Mouse (Mus musculus) neural tube, embryonic 12.5 days (tissue): ENCODE measurements at regions not wholly inside any gene's neighbourhood (a gene's known extent, or its start where the extent isn't known, plus 50 kb on each side); places are given as distances from the start of the nearest gene placed in this dataset.

Source experiments
- ATAC-seq: fragments of 200-750 bp; cut with Nextera tagmentation; 2 replicates; pipeline ENCODE4 v1.8.0; 2017; ENCODE audit warnings: low read depth, mild to moderate bottlenecking, moderate TSS enrichment, moderate library complexity; ENCODE audit not compliant: low FRiP score
- H3K27ac ChIP-seq: fragments of 300-500 bp; sonication (generic); 2 replicates; pipeline ENCODE4 v1.5.1; 2016
- H3K27me3 ChIP-seq: fragments of 300-500 bp; sonication (generic); replicated peaks from 2 replicates; pipeline ENCODE4 v1.6.1; 2016; ENCODE audit warnings: mild to moderate bottlenecking
- H3K36me3 ChIP-seq: fragments of 300-500 bp; sonication (generic); 2 replicates; pipeline ENCODE4 v1.6.1; 2016; ENCODE audit warnings: mild to moderate bottlenecking
- H3K4me1 ChIP-seq: fragments of 300-500 bp; sonication (generic); 2 replicates; pipeline ENCODE4 v1.6.1; 2016
- H3K4me2 ChIP-seq: fragments of 300-500 bp; sonication (generic); replicated peaks from 2 replicates; pipeline ENCODE4 v1.6.1; 2016; ENCODE audit warnings: mild to moderate bottlenecking
- H3K4me3 ChIP-seq: fragments of 300-500 bp; sonication (generic); 2 replicates; pipeline ENCODE4 v1.5.1; 2016
- H3K9ac ChIP-seq: fragments of 300-500 bp; sonication (generic); 2 replicates; pipeline ENCODE4 v1.6.1; 2016; ENCODE audit warnings: mild to moderate bottlenecking
- H3K9me3 ChIP-seq: fragments of 300-500 bp; sonication (generic); 2 replicates; pipeline ENCODE4 v1.6.1; 2016; ENCODE audit warnings: mild to moderate bottlenecking
- WGBS: fragments of 180-500 bp; shearing (Covaris S2); methylation state at CpG from one replicate; pipeline ENCODE4 v1.1.7; 2016; 5-methylcytosine and 5-hydroxymethylcytosine counted together

DNA sequence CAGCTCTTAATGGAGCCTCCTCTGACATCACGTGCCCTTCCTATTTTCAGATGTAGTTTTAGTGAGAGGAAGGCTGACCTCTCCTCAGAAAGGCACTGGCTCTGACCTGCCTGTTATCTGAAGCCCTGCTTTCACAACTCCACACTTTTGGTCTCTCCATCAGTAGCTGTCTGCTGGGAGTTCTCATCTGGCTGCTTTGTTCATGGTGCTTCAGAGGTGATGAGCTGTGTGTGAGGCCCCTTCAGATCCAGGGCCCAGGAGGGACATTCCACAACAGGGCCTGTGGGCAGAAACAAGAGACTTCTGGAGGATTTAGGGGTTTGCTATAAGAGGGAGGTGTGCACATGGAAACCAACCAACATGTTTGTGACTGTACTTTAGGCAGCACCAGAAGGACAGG is 50.8 kb upstream of the Fhl2 start:
- Histone ChIP-seq H3K9me3 (no peaks in the 10 kb centered on the region), H3K27ac (no peak overlapping the region), H3K27me3 (no peaks in the 10 kb centered on the region), H3K4me1 (no peaks in the 10 kb centered on the region), H3K9ac (no peak overlapping the region), H3K4me2 (no peak overlapping the region), H3K4me3 (no peak overlapping the region), H3K36me3 (no peaks in the 10 kb centered on the region)
- WGBS = 96% methylated on average over 1 of the region's 1 CpGs
- ATAC-seq = no peak

DNA sequence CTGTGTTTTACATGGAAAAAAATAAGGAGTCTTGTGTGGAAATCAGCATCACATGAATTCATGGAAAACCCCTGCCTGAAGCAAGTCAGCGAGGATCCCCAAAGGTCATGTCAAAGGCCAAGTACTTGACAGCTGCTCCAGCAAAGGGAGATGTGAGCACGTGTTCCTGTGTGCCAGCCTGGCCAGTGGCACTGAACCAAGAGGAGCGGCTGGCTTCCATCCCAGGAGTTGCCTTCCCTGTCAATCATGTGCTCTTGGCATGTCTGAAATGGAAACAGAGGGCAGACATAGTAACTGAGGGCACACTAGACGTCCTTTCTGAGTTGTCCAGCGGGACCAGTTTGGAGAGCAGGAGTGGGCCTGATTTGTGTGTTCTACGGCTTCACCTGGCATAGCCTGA is 53.5 kb upstream of the Fhl2 start:
- no peak overlapping the region for H3K4me3 ChIP-seq
- 82% methylated on average over 6 of the region's 6 CpGs for WGBS
- H3K9me3 ChIP-seq = no peaks in the 10 kb centered on the region
- H3K4me1 ChIP-seq = no peaks in the 10 kb centered on the region
- H3K4me2 ChIP-seq = no peak overlapping the region
- no peak overlapping the region for H3K27ac ChIP-seq
- H3K9ac ChIP-seq = no peak overlapping the region
- no peaks in the 10 kb centered on the region for H3K36me3 ChIP-seq
- no peaks in the 10 kb centered on the region for H3K27me3 ChIP-seq
- no peak for ATAC-seq

DNA sequence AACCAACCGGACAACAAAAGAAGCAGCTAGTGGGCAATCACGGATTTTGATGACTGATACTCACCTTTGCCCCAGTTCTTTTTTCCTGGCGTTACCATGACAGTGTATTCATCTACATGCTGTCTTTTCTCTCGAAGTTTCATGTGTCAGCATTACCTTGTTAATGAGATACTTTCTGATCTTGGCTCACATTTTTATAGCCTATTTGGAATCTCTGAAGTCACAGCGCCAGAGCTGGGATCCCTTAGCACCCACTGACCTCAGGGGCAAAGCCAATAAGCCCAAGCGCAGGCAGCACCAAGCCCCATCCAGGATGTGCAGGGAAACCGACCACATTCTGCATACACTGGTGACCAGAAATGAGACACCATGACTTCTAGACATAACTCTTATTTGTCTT is 54.6 kb upstream of the Fhl2 start:
- no peak overlapping the region for H3K4me3 ChIP-seq
- no peaks in the 10 kb centered on the region for H3K4me1 ChIP-seq
- no peak overlapping the region for H3K27ac ChIP-seq
- no peaks in the 10 kb centered on the region for H3K36me3 ChIP-seq
- no peak overlapping the region for H3K4me2 ChIP-seq
- WGBS = 76% methylated on average over 7 of the region's 7 CpGs
- no peaks in the 10 kb centered on the region for H3K9me3 ChIP-seq
- no peak overlapping the region for H3K9ac ChIP-seq
- ATAC-seq = no peak
- H3K27me3 ChIP-seq = no peaks in the 10 kb centered on the region

DNA sequence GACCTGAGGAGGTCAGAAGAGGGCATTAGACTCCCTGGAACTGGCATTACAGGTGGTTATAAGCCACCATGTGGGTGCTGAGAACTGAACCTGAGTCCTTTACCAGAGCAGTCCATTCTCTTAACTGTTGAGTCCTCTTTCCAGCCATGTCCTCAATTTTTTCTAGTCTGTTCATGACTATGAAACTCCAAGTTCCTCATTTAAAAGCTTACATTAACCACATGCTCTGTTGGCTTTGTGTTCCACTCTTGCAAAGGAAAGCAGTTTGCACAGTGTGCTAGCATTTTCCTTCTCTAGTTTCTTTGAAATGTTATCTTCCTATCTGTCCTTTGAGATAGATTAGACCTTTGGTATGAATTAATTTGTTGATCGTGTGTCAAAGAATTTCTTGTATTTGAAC is 57.3 kb upstream of the Fhl2 start:
- 94% methylated on average over 1 of the region's 1 CpGs for WGBS
- Histone ChIP-seq H3K27me3 (no peaks in the 10 kb centered on the region), H3K4me3 (no peak overlapping the region), H3K27ac (no peak overlapping the region), H3K9ac (no peak overlapping the region), H3K4me2 (no peak overlapping the region), H3K4me1 (no peaks in the 10 kb centered on the region), H3K9me3 (no peaks in the 10 kb centered on the region), H3K36me3 (no peaks in the 10 kb centered on the region)
- no peak for ATAC-seq

DNA sequence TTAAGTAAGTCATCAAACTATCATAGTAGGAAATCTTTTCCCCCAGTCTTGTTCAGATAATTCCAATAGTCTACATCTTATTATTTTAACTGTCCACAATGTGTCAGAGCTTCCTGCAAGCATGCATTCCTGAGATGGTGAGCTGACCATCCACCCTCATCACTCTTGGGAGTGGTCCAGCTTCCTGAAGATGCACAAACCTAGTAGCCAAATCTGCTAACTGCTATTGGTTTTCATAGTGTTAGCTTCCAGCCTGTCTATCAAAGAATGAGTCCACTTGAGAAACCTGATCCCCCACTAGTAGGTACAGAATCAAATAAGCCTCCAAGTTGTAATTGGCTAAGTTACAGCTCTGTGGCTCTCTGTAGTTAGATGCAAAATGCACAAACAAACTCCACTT is 59.3 kb upstream of the Fhl2 start:
- H3K27me3 ChIP-seq = no peaks in the 10 kb centered on the region
- no peak overlapping the region for H3K27ac ChIP-seq
- H3K36me3 ChIP-seq = no peaks in the 10 kb centered on the region
- no peak overlapping the region for H3K9ac ChIP-seq
- no peak overlapping the region for H3K4me2 ChIP-seq
- H3K9me3 ChIP-seq = no peaks in the 10 kb centered on the region
- H3K4me1 ChIP-seq = no peaks in the 10 kb centered on the region
- no peak overlapping the region for H3K4me3 ChIP-seq
- ATAC-seq = no peak

DNA sequence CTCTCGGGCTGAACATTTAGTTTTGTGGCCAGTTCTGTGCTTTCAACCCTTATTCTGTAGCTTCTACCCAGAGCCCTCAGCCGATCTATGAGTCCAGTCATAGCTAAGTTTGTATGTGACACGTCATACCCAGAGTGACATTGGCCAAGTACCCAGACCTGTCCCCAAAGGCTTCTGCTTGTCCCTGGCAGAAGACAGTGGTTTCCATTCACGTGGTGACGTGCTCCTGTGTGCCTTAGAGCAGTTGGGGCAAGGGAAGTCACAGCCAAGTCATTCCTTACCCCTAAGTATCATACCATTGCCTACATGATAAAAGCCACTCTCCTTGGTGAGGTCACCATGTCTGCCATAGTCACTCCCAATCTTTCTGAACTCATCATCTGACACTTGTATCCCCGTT is 61.1 kb upstream of the Fhl2 start:
- H3K27ac ChIP-seq = no peak overlapping the region
- H3K36me3 ChIP-seq = no peaks in the 10 kb centered on the region
- 84% methylated on average over 6 of the region's 6 CpGs for WGBS
- ATAC-seq = no peak
- no peaks in the 10 kb centered on the region for H3K9me3 ChIP-seq
- H3K27me3 ChIP-seq = no peaks in the 10 kb centered on the region
- no peak overlapping the region for H3K4me3 ChIP-seq
- no peaks in the 10 kb centered on the region for H3K4me1 ChIP-seq
- H3K9ac ChIP-seq = no peak overlapping the region
- no peak overlapping the region for H3K4me2 ChIP-seq

DNA sequence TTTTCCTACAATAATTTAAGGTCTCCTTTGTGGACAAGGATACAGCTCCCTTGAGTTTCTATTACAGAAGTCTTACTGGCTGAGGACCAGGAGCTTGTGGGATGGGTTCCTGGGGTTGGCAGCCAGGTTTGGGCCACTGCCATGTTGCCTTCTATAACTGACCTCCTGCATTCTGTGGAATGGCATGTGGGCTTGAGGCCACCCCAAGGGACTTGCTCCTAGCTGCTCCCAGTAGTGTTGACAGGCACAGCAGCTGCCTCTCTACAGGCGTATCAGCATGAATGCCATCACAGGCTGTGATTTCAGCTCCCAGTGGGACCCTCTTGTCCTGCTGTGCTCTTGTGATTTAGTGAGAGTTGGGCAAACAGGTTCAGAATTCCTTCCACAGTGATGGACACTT is 63.1 kb upstream of the Fhl2 start:
- H3K4me2 ChIP-seq = no peak overlapping the region
- no peak overlapping the region for H3K9ac ChIP-seq
- no peaks in the 10 kb centered on the region for H3K36me3 ChIP-seq
- no peaks in the 10 kb centered on the region for H3K9me3 ChIP-seq
- WGBS = 72% methylated on average over 1 of the region's 1 CpGs
- H3K4me3 ChIP-seq = no peak overlapping the region
- no peaks in the 10 kb centered on the region for H3K27me3 ChIP-seq
- no peak overlapping the region for H3K27ac ChIP-seq
- no peaks in the 10 kb centered on the region for H3K4me1 ChIP-seq
- no peak for ATAC-seq

DNA sequence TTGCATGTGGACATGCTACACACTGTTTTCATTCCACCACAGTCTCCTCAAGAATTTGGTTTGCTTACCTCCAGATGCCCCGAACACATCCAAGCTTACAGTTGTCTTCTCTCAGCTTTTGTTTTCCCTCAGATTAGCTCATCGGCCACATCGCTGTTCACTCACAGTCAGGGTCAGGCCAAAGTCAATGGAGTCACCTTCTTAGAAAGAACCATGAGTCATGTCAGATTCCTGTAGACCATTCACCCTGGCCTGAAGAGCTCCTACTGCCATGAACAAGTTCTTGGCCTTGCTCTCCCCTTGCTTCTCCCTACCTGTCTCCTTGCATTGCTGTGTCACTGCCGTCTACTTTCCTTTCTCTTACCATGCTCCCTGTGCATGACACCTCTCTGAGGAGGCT is 63.7 kb upstream of the Fhl2 start:
- ATAC-seq = no peak
- H3K9me3 ChIP-seq = no peaks in the 10 kb centered on the region
- no peak overlapping the region for H3K4me3 ChIP-seq
- H3K4me2 ChIP-seq = no peak overlapping the region
- no peak overlapping the region for H3K27ac ChIP-seq
- 89% methylated on average over 4 of the region's 4 CpGs for WGBS
- no peaks in the 10 kb centered on the region for H3K36me3 ChIP-seq
- H3K27me3 ChIP-seq = no peaks in the 10 kb centered on the region
- no peaks in the 10 kb centered on the region for H3K4me1 ChIP-seq
- no peak overlapping the region for H3K9ac ChIP-seq

DNA sequence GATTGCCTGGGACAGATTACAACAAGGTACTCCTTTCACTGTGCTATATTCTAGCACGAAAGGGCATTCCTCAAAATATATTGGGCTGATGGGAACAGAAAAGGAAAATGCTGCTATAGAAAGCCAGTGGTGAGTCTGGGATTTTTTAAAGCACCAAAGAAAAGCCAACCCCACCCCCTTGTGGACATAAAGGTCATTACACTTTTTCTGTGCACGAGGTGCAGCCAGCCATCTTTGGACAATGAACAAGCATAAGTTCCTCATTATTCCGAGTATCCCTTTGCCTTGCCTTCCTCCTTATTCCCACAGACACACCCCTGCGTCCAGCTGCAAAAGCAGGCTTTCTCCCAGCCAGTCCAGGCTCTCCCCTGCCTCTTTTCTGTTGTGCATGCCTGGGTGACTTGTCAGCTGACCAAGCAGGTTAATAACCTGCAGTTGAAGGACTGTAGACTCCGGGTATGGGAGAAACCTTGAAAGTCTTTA is 67.7 kb upstream of the Fhl2 start:
- no peak overlapping the region for H3K4me3 ChIP-seq
- WGBS = 21% methylated on average over 5 of the region's 5 CpGs
- no peak overlapping the region for H3K27ac ChIP-seq
- H3K9me3 ChIP-seq = no peaks in the 10 kb centered on the region
- no peaks in the 10 kb centered on the region for H3K36me3 ChIP-seq
- no peak overlapping the region; the same call in 1 of the 2 replicates for H3K9ac ChIP-seq
- H3K4me2 ChIP-seq = no peak overlapping the region
- ATAC-seq = peak; percentile 78
- H3K27me3 ChIP-seq = no peaks in the 10 kb centered on the region
- H3K4me1 ChIP-seq = no peaks in the 10 kb centered on the region

DNA sequence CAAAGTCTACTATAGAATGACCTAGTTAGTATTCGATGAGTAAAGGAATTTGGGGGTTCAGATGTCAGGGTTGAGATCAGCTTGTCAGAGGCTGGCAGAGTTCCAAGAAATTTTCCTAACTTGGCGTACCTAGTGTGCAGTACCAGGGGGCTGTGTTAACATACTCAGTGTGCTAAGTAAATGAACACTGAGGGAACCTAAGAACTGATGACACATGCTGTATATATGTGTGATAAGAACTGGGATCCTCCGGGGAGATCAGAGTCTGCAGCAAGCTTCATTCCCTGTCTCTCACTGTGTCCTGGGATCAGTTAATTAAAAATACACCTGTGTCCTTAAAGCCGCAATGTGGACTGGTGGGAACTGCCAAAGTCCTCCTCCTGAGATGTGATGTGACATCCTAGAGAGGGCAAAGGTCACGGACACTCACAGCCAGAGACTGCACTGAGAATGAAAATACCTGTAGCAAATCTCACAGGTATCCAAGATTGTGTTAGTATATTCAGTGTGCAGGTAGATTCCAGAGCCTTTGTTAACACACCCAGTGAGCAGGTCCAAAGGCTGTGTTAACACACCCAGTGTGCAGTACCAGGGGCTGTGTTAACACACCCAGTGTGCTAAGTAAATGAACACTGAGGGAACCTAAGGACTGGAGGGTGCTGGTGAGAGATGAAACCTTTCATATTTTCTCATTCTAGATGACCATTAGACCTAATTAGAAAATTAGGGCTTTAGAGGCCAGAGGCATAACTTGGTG is 69.1 kb upstream of the Fhl2 start:
- ATAC-seq = no peak
- no peak overlapping the region for H3K4me3 ChIP-seq
- H3K27me3 ChIP-seq = no peaks in the 10 kb centered on the region
- H3K27ac ChIP-seq = no peak overlapping the region
- H3K4me1 ChIP-seq = no peaks in the 10 kb centered on the region
- H3K4me2 ChIP-seq = no peak overlapping the region
- no peaks in the 10 kb centered on the region for H3K36me3 ChIP-seq
- no peak overlapping the region for H3K9ac ChIP-seq
- no peaks in the 10 kb centered on the region for H3K9me3 ChIP-seq
- WGBS = 89% methylated on average over 5 of the region's 5 CpGs

DNA sequence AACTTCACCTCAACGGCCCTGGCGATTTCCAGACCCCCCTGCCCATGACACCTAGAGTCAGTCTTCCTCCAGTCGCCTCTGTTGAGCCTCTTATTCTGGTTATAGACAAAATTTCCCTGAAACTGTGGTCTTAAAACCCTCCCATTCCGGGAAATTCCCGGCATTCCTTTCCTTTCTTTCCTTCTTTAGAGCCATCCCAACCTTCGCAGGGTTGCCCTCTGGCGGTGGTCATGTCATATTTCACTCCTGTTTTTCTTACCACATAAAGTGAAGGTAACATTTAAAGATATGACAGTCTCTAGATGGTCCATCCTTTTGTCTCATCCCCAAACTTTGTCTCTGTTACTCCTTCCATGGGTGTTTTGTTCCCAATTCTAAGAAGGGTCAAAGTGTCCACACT is 72.9 kb upstream of the Fhl2 start:
- H3K4me3 ChIP-seq = no peak overlapping the region
- 49% methylated on average over 7 of the region's 7 CpGs for WGBS
- no peaks in the 10 kb centered on the region for H3K4me1 ChIP-seq
- H3K9ac ChIP-seq = no peak overlapping the region
- no peak overlapping the region for H3K4me2 ChIP-seq
- ATAC-seq = no peak
- H3K36me3 ChIP-seq = no peaks in the 10 kb centered on the region
- no peaks in the 10 kb centered on the region for H3K9me3 ChIP-seq
- H3K27ac ChIP-seq = no peak overlapping the region
- no peaks in the 10 kb centered on the region for H3K27me3 ChIP-seq

DNA sequence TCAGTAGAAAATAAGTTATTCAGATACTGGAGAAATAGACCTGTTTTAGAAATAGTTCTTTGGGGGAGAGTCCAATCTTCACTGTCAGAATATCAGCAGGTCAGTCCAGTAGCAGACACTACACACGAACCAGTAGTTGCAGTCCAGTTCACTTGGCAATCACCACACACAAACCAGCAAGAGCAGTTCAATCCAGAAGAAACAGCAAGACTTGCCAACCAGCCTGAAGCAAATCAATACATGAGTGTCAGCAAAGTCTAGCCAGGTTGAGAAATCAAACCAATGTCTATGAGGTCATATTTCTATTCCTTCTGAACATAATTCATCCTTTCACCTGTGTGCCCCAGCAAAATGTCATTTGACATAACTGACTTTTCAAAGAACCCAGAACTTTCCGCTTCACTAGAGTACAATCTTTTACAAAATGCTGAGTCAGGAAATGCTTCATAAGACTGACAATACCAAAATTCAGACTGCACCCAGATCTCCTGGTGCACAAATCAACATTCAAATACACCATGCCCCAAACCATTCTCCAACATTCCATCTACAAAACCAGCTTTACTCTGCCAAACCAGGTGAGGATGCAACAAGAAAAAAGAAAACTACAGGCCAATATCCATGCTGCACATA is 76.6 kb upstream of the Fhl2 start:
- Histone ChIP-seq H3K27me3 (no peaks in the 10 kb centered on the region), H3K9ac (no peak overlapping the region), H3K27ac (no peak overlapping the region), H3K36me3 (no peaks in the 10 kb centered on the region), H3K4me3 (no peak overlapping the region), H3K4me1 (no peaks in the 10 kb centered on the region), H3K4me2 (no peak overlapping the region), H3K9me3 (no peaks in the 10 kb centered on the region)
- ATAC-seq = no peak
- WGBS = 82% methylated on average over 2 of the region's 2 CpGs

DNA sequence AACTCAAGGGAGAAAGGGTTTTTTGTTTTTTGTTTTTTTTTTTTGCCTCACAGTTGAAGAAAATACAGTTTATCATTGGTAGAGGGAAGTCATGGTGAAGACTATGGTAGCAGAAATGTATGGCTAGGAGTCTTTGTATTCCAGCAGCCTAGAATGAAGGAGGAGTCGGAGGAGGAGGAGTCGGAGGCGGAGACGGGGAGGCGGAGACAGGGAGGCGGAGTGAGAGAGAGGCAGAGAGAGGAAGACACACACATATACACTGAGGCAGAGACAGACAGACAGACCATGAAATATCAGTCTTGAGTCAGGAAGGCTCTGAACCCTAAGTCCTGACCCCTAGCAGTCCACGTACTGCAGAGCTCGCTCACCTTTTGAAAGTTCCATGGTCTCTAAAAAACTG is 95.0 kb upstream of the Fhl2 start:
- H3K9ac ChIP-seq = no peak overlapping the region
- no peak overlapping the region for H3K27ac ChIP-seq
- H3K4me2 ChIP-seq = no peak overlapping the region
- ATAC-seq = no peak
- H3K36me3 ChIP-seq = no peaks in the 10 kb centered on the region
- peaks cover 5% of the 10 kb centered on the region; the same call in 1 of the 2 replicates for H3K9me3 ChIP-seq
- H3K4me1 ChIP-seq = no peaks in the 10 kb centered on the region
- 85% methylated on average over 8 of the region's 8 CpGs for WGBS
- no peaks in the 10 kb centered on the region for H3K27me3 ChIP-seq
- no peak overlapping the region for H3K4me3 ChIP-seq
